Mouse (Mus musculus) bone marrow, adult 2 months (tissue): ENCODE measurements around the gene Krt24.

ENCODE experiments used
- CTCF ChIP-seq: fragments of 200-500 bp; IDR thresholded peaks from 2 replicates; pipeline ENCODE4 v1.5.1; 2011; ENCODE audit warnings: low read length, control low read depth; ENCODE audit not compliant: control insufficient read depth, insufficient read depth
- POLR2A ChIP-seq: fragments of 200-500 bp; IDR thresholded peaks from 2 replicates; pipeline ENCODE4 v1.6.1; 2011; ENCODE audit warnings: low read depth, mild to moderate bottlenecking, control low read depth, low read length, borderline replicate concordance; ENCODE audit not compliant: control insufficient read depth

- no peak for TF ChIP-seq CTCF
- no peak for TF ChIP-seq POLR2A
Measured at GRCm38 (mm10) chr11:99329655-99330054, 44.6 kb upstream of the Krt24 start.
